Mouse (Mus musculus): ENCODE results near the gene Ptpn7. TPM values are rescaled to one million over a fixed set of nuclear protein-coding genes. Genes with fewer than 3 reads are reported as not detected.

Gene Ptpn7
- polyA plus RNA-seq, 1 experiment, result 0.29 TPM

- TF ChIP-seq CTCF (IDR thresholded peaks at IDR 0.05; ENCODE audit: borderline replicate concordance, insufficient read depth, low read depth, low read length) (peak; percentile 77), POLR2A (IDR thresholded peaks at IDR 0.05; ENCODE audit: borderline replicate concordance, insufficient read depth, low read length) (no peak)
- 49% methylated on average over 6 of the region's 6 CpGs for WGBS
These were observed 39.5 kb downstream of the Ptpn7 start for GRCm38 (mm10) chr1:135171984-135172383.

GRCm38 (mm10) chr1:135173311-135173710 lies 40.8 kb downstream of the Ptpn7 start:
- peaks cover 3% of the 10 kb centered on the region; the same call in 1 of the 2 replicates for H3K4me1 ChIP-seq (ENCODE audit: control insufficient read depth, insufficient read depth, low read length)
- no peak overlapping the region for H3K4me3 ChIP-seq (replicated peaks; ENCODE audit: insufficient read depth, low read depth, low read length)
- DNase-seq, result no peak
- TF ChIP-seq CTCF (IDR thresholded peaks at IDR 0.05; ENCODE audit: borderline replicate concordance, insufficient read depth, low read depth, low read length), result no peak
- no peak for TF ChIP-seq POLR2A (IDR thresholded peaks at IDR 0.05; ENCODE audit: borderline replicate concordance, insufficient read depth, low read length)
- 97% methylated on average over 6 of the region's 6 CpGs for WGBS
- H3K27ac ChIP-seq (ENCODE audit: insufficient read depth, low read length), result no peak overlapping the region
- H3K27me3 ChIP-seq (ENCODE audit: control insufficient read depth, insufficient read depth, low read length), result no peaks in the 10 kb centered on the region

More at GRCm38 (mm10) chr1:135171984-135172383, 39.5 kb downstream of the Ptpn7 start:
- H3K27me3 ChIP-seq (ENCODE audit: control insufficient read depth, insufficient read depth, low read length), result no peaks in the 10 kb centered on the region
- H3K27ac ChIP-seq (ENCODE audit: insufficient read depth, low read length), result no peak overlapping the region
- H3K4me1 ChIP-seq (ENCODE audit: control insufficient read depth, insufficient read depth, low read length), result peaks cover 3% of the 10 kb centered on the region; the same call in 1 of the 2 replicates
- peak; percentile 59 to 74 for DNase-seq
- no peak overlapping the region for H3K4me3 ChIP-seq (replicated peaks; ENCODE audit: insufficient read depth, low read depth, low read length)

DNA sequence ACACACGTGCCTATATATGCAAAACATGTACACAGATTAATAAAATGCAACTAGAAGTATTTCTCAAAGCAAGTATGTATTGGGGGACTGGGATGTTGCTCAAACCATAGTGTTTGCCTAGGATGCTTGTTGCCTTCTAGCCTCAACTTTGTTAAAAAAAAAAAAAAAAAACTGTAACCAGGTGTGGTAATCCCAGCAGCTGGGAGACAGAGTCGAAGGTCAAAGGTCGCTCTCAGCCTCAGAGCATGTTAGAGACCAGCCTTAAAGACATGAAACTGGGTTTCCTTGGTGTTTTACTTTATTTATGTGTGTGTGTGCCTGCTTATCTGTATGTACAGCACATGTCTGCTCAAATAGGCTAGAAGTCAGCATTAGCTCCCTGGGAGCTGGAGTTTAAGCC lies 42.7 kb downstream of the Ptpn7 start:
- DNase-seq, result no peak
- Histone ChIP-seq H3K27me3 (ENCODE audit: control insufficient read depth, insufficient read depth, low read length) (no peaks in the 10 kb centered on the region), H3K4me3 (replicated peaks; ENCODE audit: insufficient read depth, low read depth, low read length) (no peak overlapping the region), H3K4me1 (ENCODE audit: control insufficient read depth, insufficient read depth, low read length) (no peaks in the 10 kb centered on the region; the same call in 1 of the 2 replicates), H3K27ac (ENCODE audit: insufficient read depth, low read length) (no peak overlapping the region)
- TF ChIP-seq CTCF (IDR thresholded peaks at IDR 0.05; ENCODE audit: borderline replicate concordance, insufficient read depth, low read depth, low read length), result no peak
- TF ChIP-seq POLR2A (IDR thresholded peaks at IDR 0.05; ENCODE audit: borderline replicate concordance, insufficient read depth, low read length), result no peak
- WGBS, result 75% methylated on average over 3 of the region's 3 CpGs

DNA sequence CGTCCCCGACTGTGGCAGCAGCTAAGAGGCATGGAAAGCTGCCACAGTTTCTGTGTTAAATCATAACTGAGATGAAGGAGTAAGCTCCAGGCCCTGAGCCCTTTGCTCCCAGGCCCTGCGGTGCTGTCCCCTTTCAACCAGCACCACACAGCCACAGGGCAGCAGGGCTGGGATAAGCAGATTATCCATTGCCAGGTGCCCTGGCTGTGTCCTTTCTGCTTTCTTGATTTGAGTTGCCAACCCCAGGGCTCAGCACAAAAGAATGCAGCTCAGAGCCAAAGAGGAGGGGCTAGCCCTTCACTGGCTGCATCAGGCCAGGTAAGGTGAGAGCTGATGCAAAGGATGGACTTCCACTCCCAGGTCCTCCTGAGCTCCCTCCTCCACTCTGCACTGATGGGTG lies 45.2 kb downstream of the Ptpn7 start:
- Histone ChIP-seq H3K27ac (ENCODE audit: insufficient read depth, low read length) (no peak overlapping the region), H3K27me3 (ENCODE audit: control insufficient read depth, insufficient read depth, low read length) (no peaks in the 10 kb centered on the region), H3K4me3 (replicated peaks; ENCODE audit: insufficient read depth, low read depth, low read length) (no peak overlapping the region), H3K4me1 (ENCODE audit: control insufficient read depth, insufficient read depth, low read length) (peaks cover 7% of the 10 kb centered on the region; the same call in 1 of the 2 replicates)
- TF ChIP-seq CTCF (IDR thresholded peaks at IDR 0.05; ENCODE audit: borderline replicate concordance, insufficient read depth, low read depth, low read length), result no peak
- 89% methylated on average over 3 of the region's 3 CpGs for WGBS
- DNase-seq, result no peak

GRCm38 (mm10) chr1:135178863-135179262 lies 46.4 kb downstream of the Ptpn7 start:
- H3K27ac ChIP-seq (ENCODE audit: insufficient read depth, low read length), result no peak overlapping the region
- no peak for DNase-seq
- peaks cover 7% of the 10 kb centered on the region; the same call in 1 of the 2 replicates for H3K4me1 ChIP-seq (ENCODE audit: control insufficient read depth, insufficient read depth, low read length)
- H3K27me3 ChIP-seq (ENCODE audit: control insufficient read depth, insufficient read depth, low read length), result no peaks in the 10 kb centered on the region
- H3K4me3 ChIP-seq (replicated peaks; ENCODE audit: insufficient read depth, low read depth, low read length), result no peak overlapping the region
- 77% methylated on average over 7 of the region's 7 CpGs for WGBS
- TF ChIP-seq POLR2A (IDR thresholded peaks at IDR 0.05; ENCODE audit: borderline replicate concordance, insufficient read depth, low read length) (no peak), CTCF (IDR thresholded peaks at IDR 0.05; ENCODE audit: borderline replicate concordance, insufficient read depth, low read depth, low read length) (no peak)

DNA sequence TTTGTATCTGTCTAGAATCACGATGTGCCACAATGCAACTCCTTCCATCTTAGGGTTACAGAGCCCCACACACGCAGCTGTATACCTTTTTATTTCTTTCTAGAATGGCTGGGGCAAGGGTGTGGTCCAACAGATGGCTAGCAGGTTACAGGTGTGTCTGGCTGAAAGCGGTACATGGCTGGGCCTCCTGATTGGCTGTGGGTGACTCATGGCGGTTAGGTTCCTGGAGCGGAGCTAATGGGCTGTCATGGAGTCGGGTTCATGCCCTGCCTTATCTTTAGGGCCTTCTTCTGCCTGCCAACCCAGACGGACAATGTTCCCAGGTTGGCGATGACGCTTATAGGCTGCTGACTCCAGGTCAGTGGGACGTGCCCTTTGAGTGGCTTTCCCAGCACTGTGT lies 48.3 kb downstream of the Ptpn7 start:
- DNase-seq, result no peak
- no peak overlapping the region for H3K27ac ChIP-seq (ENCODE audit: insufficient read depth, low read length)
- H3K4me3 ChIP-seq (replicated peaks; ENCODE audit: insufficient read depth, low read depth, low read length), result no peak overlapping the region
- no peaks in the 10 kb centered on the region for H3K27me3 ChIP-seq (ENCODE audit: control insufficient read depth, insufficient read depth, low read length)
- peaks cover 7% of the 10 kb centered on the region; the same call in 1 of the 2 replicates for H3K4me1 ChIP-seq (ENCODE audit: control insufficient read depth, insufficient read depth, low read length)
- TF ChIP-seq CTCF (IDR thresholded peaks at IDR 0.05; ENCODE audit: borderline replicate concordance, insufficient read depth, low read depth, low read length) (no peak), POLR2A (IDR thresholded peaks at IDR 0.05; ENCODE audit: borderline replicate concordance, insufficient read depth, low read length) (no peak)
- 94% methylated on average over 10 of the region's 10 CpGs for WGBS

DNA sequence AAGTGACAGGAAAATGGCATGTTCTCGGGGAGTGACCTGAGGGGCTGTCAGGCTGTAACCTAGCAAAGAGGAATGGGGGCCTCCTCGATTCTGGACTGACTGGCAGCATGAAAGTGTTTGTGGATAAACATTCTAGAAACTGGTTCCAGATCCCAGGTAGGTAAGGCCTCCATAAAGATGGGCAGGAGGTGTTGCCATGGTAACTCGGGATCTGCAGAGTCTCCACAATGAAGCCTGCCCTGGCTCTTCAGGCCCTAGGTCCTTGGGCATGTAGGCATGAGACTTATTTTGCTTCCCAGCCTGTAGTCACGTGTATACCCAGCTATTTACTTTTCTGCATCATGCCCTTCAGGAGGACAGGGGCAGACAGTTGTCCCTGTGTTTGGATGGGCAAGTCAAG lies 48.8 kb downstream of the Ptpn7 start:
- no peaks in the 10 kb centered on the region for H3K27me3 ChIP-seq (ENCODE audit: control insufficient read depth, insufficient read depth, low read length)
- H3K4me3 ChIP-seq (replicated peaks; ENCODE audit: insufficient read depth, low read depth, low read length), result no peak overlapping the region
- WGBS, result 82% methylated on average over 4 of the region's 4 CpGs
- no peak overlapping the region for H3K27ac ChIP-seq (ENCODE audit: insufficient read depth, low read length)
- H3K4me1 ChIP-seq (ENCODE audit: control insufficient read depth, insufficient read depth, low read length), result peaks cover 7% of the 10 kb centered on the region; the same call in 1 of the 2 replicates
- no peak for DNase-seq
- TF ChIP-seq CTCF (IDR thresholded peaks at IDR 0.05; ENCODE audit: borderline replicate concordance, insufficient read depth, low read depth, low read length) (no peak), POLR2A (IDR thresholded peaks at IDR 0.05; ENCODE audit: borderline replicate concordance, insufficient read depth, low read length) (no peak)

DNA sequence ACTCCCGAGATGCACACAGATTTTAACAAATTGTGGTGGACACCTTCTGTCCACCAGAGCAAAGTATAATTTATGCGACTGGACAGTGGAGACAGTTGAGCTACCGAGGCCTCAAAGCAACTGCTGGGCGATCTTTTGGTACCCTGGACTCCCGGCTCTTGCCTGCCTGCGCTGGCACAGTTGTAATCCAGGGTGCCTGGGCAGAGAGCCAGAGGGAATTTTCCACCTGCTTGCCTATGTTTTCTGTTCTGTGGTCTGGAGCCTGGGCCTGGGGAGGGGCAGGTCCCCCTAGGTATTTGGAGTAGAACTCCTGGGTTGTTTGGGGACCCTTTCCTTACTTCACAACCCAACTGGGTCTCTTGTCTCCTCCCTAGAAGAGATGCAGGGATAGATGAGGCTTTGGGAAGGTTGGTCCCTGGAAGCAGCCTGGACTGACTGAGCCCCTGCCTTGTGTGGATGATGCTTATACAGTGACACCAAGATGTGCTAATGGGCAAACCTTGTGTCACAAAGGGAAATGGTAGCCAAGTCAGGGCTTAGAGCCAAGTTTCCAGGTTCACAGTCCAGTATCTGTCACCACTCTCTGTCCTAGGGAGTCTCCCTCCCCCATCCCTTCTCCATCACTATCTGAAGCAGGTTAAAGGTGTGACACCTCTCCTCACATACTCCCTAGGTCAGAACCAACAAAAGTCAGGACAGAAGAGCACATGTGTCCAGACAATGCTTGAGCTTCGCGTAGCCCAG lies 49.6 kb downstream of the Ptpn7 start:
- peak; percentile 59 to 60 for DNase-seq
- Histone ChIP-seq H3K27ac (ENCODE audit: insufficient read depth, low read length) (no peak overlapping the region), H3K4me3 (replicated peaks; ENCODE audit: insufficient read depth, low read depth, low read length) (no peak overlapping the region), H3K4me1 (ENCODE audit: control insufficient read depth, insufficient read depth, low read length) (peaks cover 11% of the 10 kb centered on the region), H3K27me3 (ENCODE audit: control insufficient read depth, insufficient read depth, low read length) (no peaks in the 10 kb centered on the region)
- WGBS, result 49% methylated on average over 8 of the region's 8 CpGs
- TF ChIP-seq CTCF (IDR thresholded peaks at IDR 0.05; ENCODE audit: borderline replicate concordance, insufficient read depth, low read depth, low read length) (no peak), POLR2A (IDR thresholded peaks at IDR 0.05; ENCODE audit: borderline replicate concordance, insufficient read depth, low read length) (no peak)
